ENCODE assay signal across 8 mouse cellular contexts in genomic region chr6:88559688-88560087, GRCm38 (mm10). TPM values are rescaled to one million over a fixed set of nuclear protein-coding genes. Genes with fewer than 3 reads are reported as not detected.
DNase-seq lines count a peak whose midpoint lies in the region; ATAC-seq and TF ChIP-seq lines count a peak whose summit lies in the region.

No protein-coding gene starts in this region.

- no peak overlapping the region for H3K9ac ChIP-seq in kidney, embryonic 14.5 days (ENCODE audit: low read depth, low read length)
- no peak overlapping the region for H3K9ac ChIP-seq in neural tube, embryonic 14.5 days (replicated peaks; ENCODE audit: low read depth, low read length)
- H3K9ac ChIP-seq in neural tube, embryonic 15.5 days (replicated peaks), result no peak overlapping the region

- H3K4me2 ChIP-seq in kidney, embryonic 14.5 days (replicated peaks; ENCODE audit: low read depth, low read length), result no peak overlapping the region
- H3K4me2 ChIP-seq in neural tube, embryonic 14.5 days (ENCODE audit: low read depth, low read length), result no peak overlapping the region
- no peak overlapping the region for H3K4me2 ChIP-seq in neural tube, embryonic 15.5 days

- no peaks in the 10 kb centered on the region for H3K4me1 ChIP-seq in kidney, adult 2 months (ENCODE audit: control insufficient read depth, insufficient read depth, low read length)
- no peaks in the 10 kb centered on the region for H3K4me1 ChIP-seq in kidney, embryonic 14.5 days (ENCODE audit: control insufficient read depth, insufficient read depth, low read length)
- H3K4me1 ChIP-seq in neural tube, embryonic 14.5 days (ENCODE audit: control insufficient read depth, insufficient read depth, low read length), result no peaks in the 10 kb centered on the region
- no peaks in the 10 kb centered on the region for H3K4me1 ChIP-seq in neural tube, embryonic 15.5 days
- no peaks in the 10 kb centered on the region for H3K4me1 ChIP-seq in limb, embryonic 10.5 days

- H3K36me3 ChIP-seq in kidney, adult 2 months (ENCODE audit: control insufficient read depth, insufficient read depth, low read length), result no peaks in the 10 kb centered on the region
- H3K36me3 ChIP-seq in kidney, embryonic 14.5 days (ENCODE audit: control insufficient read depth, insufficient read depth, low read length), result no peaks in the 10 kb centered on the region
- H3K36me3 ChIP-seq in neural tube, embryonic 14.5 days (ENCODE audit: control insufficient read depth, insufficient read depth, low read length), result no peaks in the 10 kb centered on the region
- H3K36me3 ChIP-seq in neural tube, embryonic 15.5 days, result no peaks in the 10 kb centered on the region
- no peaks in the 10 kb centered on the region for H3K36me3 ChIP-seq in limb, embryonic 10.5 days

- no peak overlapping the region for H3K4me3 ChIP-seq in kidney, adult 2 months (ENCODE audit: insufficient read depth, low read depth, low read length)
- no peak overlapping the region for H3K4me3 ChIP-seq in kidney, embryonic 14.5 days (ENCODE audit: low read length)
- no peak overlapping the region for H3K4me3 ChIP-seq in neural tube, embryonic 14.5 days (ENCODE audit: low read depth, low read length)
- no peak overlapping the region for H3K4me3 ChIP-seq in neural tube, embryonic 15.5 days (replicated peaks)
- no peak overlapping the region for H3K4me3 ChIP-seq in limb, embryonic 10.5 days

- no peaks in the 10 kb centered on the region for H3K27me3 ChIP-seq in kidney, adult 2 months (replicated peaks; ENCODE audit: control insufficient read depth, insufficient read depth, low read length)
- H3K27me3 ChIP-seq in kidney, embryonic 14.5 days (ENCODE audit: control insufficient read depth, insufficient read depth, low read length), result no peaks in the 10 kb centered on the region
- no peaks in the 10 kb centered on the region for H3K27me3 ChIP-seq in neural tube, embryonic 14.5 days (ENCODE audit: control insufficient read depth, insufficient read depth, low read length)
- 0 out of 2 replicates have a peak, but pooled peaks cover 3% of the 10 kb centered on the region for H3K27me3 ChIP-seq in neural tube, embryonic 15.5 days (replicated peaks)
- H3K27me3 ChIP-seq in limb, embryonic 10.5 days (ENCODE audit: low read depth, poor library complexity, severe bottlenecking), result peaks cover 12% of the 10 kb centered on the region

- TF ChIP-seq CTCF in kidney, adult 2 months (conservative IDR thresholded peaks at IDR 0.05; ENCODE audit: insufficient read depth, insufficient read length, low read depth, low read length), result peak; percentile 43

- 0 out of 2 replicates have a peak, but pooled peaks have one; percentile 34 for ATAC-seq in cerebellum, adult (ENCODE audit: insufficient number of reproducible peaks, low FRiP score, low TSS enrichment)
- no peak for ATAC-seq in kidney, embryonic 14.5 days (ENCODE audit: low FRiP score, low TSS enrichment)
- ATAC-seq in neural tube, embryonic 14.5 days (ENCODE audit: low read depth), result peak; percentile 49; the same call in 1 of the 2 replicates
- ATAC-seq in neural tube, embryonic 15.5 days (ENCODE audit: low FRiP score), result no peak

- no peak for DNase-seq in cerebellum, postnatal 4 days (ENCODE audit: low spot score in 2 of 2)
- DNase-seq in kidney, adult 2 months, result no peak
- peak; percentile 38 for DNase-seq in skeletal muscle tissue, adult 2 months (ENCODE audit: low read depth, low spot score)
- DNase-seq in limb, embryonic 10.5 days (ENCODE audit: low spot score), result no peak

- WGBS in kidney, adult 2 months, result 52% methylated on average over 5 of the region's 5 CpGs
- WGBS in kidney, embryonic 14.5 days, result 40% methylated on average over 5 of the region's 5 CpGs
- WGBS in neural tube, embryonic 14.5 days, result 30% methylated on average over 5 of the region's 5 CpGs
- WGBS in neural tube, embryonic 15.5 days, result 33% methylated on average over 5 of the region's 5 CpGs
- WGBS in limb, embryonic 10.5 days, result 43% methylated on average over 5 of the region's 5 CpGs

- no peak for TF ChIP-seq POLR2A in kidney, adult 2 months (IDR thresholded peaks at IDR 0.05; ENCODE audit: low read depth, low read length)

- H3K27ac ChIP-seq in kidney, adult 2 months (ENCODE audit: insufficient read depth, low read depth, low read length), result no peak overlapping the region
- H3K27ac ChIP-seq in kidney, embryonic 14.5 days (ENCODE audit: low read depth, low read length), result no peak overlapping the region
- no peak overlapping the region for H3K27ac ChIP-seq in neural tube, embryonic 14.5 days (ENCODE audit: low read depth, low read length)
- no peak overlapping the region for H3K27ac ChIP-seq in neural tube, embryonic 15.5 days (replicated peaks)
- no peak overlapping the region for H3K27ac ChIP-seq in limb, embryonic 10.5 days

- H3K9me3 ChIP-seq in kidney, embryonic 14.5 days (ENCODE audit: control insufficient read depth, low read length), result no peaks in the 10 kb centered on the region
- H3K9me3 ChIP-seq in neural tube, embryonic 14.5 days (ENCODE audit: control insufficient read depth, low read length), result no peaks in the 10 kb centered on the region
- no peaks in the 10 kb centered on the region for H3K9me3 ChIP-seq in neural tube, embryonic 15.5 days (replicated peaks)
- no peaks in the 10 kb centered on the region for H3K9me3 ChIP-seq in limb, embryonic 10.5 days (replicated peaks)

RNA-seq across cellular contexts. Expression of gene Sec61a1, which starts 41.0 kb away (rescaled TPM):
- 146 and 187 TPM in 2 replicates for polyA plus RNA-seq in kidney, adult 2 months (2012; rRNA removed)
- 132 and 245 TPM in 2 replicates for polyA plus RNA-seq in kidney, embryonic 14.5 days (2014; fragmentation: Nextera tagmentation; extraction: Ambion mirVana)
- 125 and 157 TPM in 2 replicates for polyA plus RNA-seq in neural tube, embryonic 14.5 days (2014; fragmentation: Nextera tagmentation; extraction: Ambion mirVana)
- 138 and 161 TPM in 2 replicates for polyA plus RNA-seq in neural tube, embryonic 15.5 days (2015; fragmentation: Nextera tagmentation; extraction: Ambion mirVana)
- 231 and 238 TPM in 2 replicates for polyA plus RNA-seq in limb, embryonic 10.5 days (2016; fragmentation: Nextera tagmentation; extraction: Ambion mirVana)

Comparison
In these comparisons a context has a peak if more than half of its experiments do, and no peak if none do; other contexts are left out.
1. ATAC-seq: peak in cerebellum, adult (single experiment) and neural tube, embryonic 14.5 days (single experiment); none in kidney, embryonic 14.5 days (single experiment) and neural tube, embryonic 15.5 days (single experiment).